Mouse (Mus musculus): Measurements from ENCODE around the gene Syce3. TPM values are rescaled to one million over a fixed set of nuclear protein-coding genes. Genes with fewer than 3 reads are reported as not detected.

The Syce3 gene
- total RNA-seq, 2 experiments from 2014 or later, result not detected

- DNase-seq (ENCODE audit: low spot score in 2 of 2), result peak; percentile 71 to 75
Measured at GRCm38 (mm10) chr15:89373027-89373761, 37.1 kb downstream of the Syce3 start.

- no peak for DNase-seq (ENCODE audit: low spot score in 2 of 2)
Measured at GRCm38 (mm10) chr15:89372536-89372935, 37.8 kb downstream of the Syce3 start.

DNA sequence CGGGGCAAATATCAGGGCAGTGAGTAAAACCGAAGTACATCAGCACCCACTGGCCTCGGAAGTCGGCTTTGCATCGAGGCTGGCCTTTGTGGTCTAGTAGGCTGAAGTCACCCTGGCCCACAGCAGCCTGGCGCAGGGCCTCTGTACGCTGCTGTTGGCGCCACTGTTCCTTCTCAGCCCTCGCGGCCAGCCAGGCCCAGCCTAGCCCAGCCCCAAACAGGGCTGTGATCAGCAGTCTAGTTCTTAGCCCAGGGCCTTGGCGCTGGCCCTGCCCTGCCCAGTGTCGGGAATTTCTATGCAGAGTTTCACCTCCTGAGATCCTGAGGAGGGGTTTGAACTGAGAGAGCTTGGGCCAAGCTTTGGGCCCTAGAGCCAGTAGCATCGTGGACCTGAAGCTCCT is 38.2 kb downstream of the Syce3 start:
- no peak for DNase-seq (ENCODE audit: low spot score in 2 of 2)

DNA sequence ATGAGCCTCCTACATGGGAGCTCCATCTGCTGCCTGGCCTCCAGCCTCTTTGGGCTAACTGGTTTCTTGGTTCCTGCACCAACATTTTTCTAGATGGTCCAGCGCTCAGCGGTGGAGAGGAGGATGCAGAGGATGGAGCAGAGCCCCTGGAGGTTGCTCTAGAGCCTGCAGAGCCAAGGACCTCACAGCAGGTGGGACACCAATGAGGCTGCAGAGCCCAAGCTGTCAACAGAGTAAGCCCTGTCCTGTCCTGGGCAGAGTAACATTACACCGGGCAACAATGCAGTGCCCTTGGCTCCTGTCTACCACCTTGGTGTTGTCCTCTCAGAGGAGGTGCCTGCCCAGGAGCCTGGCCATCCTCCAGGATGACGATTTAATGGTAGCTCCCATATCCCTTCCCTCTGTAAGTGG is 45.2 kb downstream of the Syce3 start:
- DNase-seq (ENCODE audit: low spot score in 2 of 2), result no peak

DNA sequence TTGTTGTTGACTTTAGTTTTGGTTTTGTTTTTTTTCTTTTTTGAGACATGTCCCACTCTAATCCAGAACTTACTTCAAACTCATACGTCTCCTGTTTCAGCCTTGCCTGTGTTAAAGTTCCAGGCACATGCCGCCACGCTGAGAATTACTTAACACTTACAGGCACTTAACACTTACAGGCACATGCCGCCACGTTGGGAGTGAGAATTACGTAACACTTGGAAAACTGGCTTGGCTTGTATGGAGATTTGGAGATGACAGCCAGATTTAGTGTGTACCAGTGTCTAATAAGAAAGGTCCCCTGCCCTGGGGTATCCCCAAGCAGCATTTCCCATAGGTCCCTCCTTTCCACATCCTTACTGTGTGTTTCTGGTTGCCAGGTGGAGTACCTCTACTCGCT is 47.3 kb downstream of the Syce3 start:
- DNase-seq (ENCODE audit: low spot score in 2 of 2), result no peak

DNA sequence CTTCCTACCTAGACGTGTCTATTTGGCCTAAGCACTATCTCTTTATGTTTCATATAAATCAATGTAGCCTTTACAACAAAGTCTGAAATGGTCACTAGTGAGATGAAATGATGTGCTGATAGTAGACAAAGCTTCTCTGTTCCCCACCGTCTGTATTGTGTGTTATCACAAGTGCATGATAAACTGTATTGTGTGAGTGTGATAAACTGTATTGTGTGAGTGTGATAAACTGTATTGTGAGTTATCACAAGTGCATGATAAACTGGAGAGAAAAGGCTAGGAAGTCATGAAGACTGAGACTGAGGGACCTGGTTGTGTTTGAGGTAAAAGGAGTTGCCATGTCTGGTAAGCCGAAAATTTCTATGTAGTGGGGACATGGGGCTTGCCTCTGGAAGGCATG is 51.5 kb downstream of the Syce3 start:
- DNase-seq (ENCODE audit: low spot score in 2 of 2), result no peak

DNA sequence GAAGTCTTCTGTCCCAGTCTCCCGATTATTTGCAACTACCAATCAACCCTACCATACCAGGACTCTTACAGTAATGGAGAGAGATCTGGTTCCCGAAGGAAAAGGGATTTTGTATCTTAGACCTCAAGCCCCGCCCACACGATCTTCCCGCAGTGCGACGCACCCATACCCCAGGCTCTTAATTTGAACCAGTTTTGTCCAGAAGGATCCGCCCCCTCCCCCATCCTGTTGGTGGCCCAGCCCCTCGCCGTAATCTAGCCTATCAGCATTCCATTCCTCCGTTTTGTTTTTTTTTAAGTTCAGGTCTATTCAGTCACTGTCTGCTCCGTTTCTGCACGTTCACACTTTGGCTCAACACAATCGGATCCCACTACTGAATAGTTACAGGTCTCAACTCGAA is 53.9 kb downstream of the Syce3 start:
- peak; percentile 46 to 69 for DNase-seq (ENCODE audit: low spot score in 2 of 2)

DNA sequence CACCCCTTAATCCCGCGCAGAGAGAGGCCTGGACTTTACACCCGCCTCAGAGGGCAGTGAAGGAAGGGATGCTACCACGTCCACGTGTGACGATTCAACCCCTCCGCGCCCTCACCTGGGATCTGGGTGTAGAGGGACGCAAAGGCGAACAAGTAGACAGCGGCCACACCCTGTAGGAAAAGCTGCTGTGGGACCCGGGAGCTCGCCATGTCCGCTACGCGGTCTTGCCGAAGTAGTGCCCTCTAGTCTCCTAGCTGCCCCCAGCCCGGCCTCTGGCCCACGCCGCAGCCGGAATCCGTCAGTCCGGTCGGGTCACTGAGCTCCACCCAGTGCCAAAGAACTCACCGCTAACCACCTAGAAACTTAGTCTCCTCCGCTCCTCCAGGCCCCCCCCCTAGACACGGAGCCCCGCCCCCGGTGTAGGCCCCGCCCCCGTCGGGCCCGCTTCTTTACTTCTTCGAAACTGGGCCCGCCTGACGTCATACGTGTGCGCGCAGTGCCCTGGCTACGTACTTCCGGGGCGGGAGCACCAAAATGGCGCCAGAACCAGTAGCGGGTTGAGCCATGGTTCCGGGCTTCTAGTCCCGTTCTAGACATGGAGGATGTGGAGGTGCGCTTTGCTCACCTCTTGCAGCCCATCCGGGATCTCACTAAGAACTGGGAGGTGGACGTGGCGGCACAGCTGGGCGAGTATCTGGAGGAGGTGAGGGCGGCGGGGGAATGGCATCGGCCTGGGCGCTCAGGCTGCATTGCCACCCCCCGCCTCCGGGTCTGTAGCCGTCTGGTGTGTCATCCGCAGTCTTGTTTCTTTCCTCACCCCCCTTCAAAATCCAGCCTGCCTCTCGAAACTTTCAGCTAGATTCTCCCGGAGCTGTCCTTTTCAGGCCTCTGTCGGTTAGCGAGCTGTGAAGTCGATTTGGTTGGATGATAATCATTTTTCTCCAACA is 54.8 kb downstream of the Syce3 start, which contains the start of the genes Lmf2 and Ncaph2:
Gene Lmf2, minus strand, starts transcription at position 419 of the 947 bp plus-strand sequence.
Gene Ncaph2, plus strand, starts transcription at position 479 of the 947 bp plus-strand sequence.
- peak; percentile 89 to 95 for DNase-seq (ENCODE audit: low spot score in 2 of 2)

DNA sequence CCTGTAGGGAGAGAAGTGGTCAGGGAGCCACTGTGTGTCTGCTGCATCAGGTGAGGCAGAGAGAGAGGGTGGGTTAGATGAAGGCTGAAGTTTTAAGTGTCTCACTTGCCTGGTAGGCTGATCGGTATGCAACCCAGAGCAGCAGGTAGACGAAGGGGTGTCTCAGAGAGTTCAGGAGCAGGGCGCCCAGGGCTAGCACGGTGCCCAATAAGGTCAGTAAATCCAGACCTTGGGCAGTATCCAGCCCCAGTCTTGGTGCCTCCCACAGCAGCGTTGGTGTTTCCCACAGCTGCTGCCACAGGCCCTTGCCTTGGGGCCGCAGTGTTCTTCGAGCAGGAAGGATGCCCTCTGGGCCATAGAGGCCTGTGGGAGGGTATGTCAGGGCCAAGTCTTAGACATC is 55.8 kb downstream of the Syce3 start:
- DNase-seq (ENCODE audit: low spot score in 2 of 2), result no peak

DNA sequence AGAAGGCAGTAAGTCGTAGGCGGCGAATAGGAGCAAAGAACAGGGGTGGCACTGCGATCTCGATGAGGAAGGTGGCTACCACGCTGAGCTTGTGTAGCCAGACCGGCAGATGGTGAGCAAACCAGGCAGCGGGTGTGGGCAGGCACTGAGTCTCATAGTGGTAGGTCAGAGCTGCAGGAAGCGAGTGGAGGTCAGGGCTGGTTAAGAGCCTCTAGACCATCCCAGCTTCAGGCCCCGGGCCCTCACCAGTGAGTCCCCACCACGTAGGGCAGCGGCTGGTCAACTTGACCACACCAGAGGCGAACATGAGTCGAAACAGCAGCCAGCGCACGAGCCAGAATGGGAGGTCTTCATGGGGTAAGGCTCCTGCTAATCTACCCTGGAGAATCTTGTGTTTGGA is 56.5 kb downstream of the Syce3 start:
- DNase-seq (ENCODE audit: low spot score in 2 of 2), result no peak

GRCm38 (mm10) chr15:89352795-89353194 is 57.5 kb downstream of the Syce3 start:
- no peak for DNase-seq (ENCODE audit: low spot score in 2 of 2)

GRCm38 (mm10) chr15:89352054-89352453 is 58.2 kb downstream of the Syce3 start:
- no peak for DNase-seq (ENCODE audit: low spot score in 2 of 2)

DNA sequence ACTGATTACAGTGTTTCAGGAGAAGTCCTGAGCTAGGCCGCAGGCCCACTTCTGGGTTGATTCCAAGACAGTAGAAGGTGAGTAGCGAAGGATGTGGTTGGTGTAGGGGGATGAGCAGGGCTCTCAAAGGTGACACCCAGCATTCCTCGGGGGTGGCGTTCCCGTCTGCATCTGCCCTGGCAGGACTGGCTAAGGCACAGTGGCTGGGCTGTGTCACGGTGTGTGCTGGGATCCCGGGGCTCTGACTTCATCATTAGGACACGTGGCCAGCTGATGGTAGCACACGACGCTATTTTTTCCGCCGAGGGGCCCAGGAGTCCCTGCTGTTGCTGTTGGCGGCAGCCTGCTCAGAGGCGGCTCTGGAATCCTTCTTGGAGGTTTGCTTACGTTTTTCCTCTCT is 59.0 kb downstream of the Syce3 start:
- no peak for DNase-seq (ENCODE audit: low spot score in 2 of 2)

- DNase-seq (ENCODE audit: low spot score in 2 of 2), result no peak
Measured at GRCm38 (mm10) chr15:89350447-89350846, 59.9 kb downstream of the Syce3 start.

DNA sequence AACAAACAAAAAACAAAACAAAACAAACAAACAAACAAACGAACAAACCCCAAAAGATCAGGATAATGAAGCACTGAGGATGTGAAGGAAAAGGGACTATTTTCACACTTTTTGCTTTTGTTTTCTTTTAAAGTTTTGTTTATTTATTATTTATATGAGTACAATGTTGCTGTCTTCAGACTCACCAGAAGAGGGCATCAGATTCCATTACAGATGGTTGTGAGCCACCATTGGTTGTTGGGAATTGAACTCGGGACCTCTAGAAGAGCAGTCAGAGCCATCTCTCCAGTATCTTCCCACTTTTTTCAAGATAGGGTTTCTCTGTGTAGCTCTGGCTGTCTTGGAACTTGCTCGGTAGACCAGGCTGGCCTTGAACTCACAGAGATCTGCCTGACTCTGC is 67.0 kb downstream of the Syce3 start:
- no peak for DNase-seq (ENCODE audit: low spot score in 2 of 2)

GRCm38 (mm10) chr15:89341678-89342077 is 68.6 kb downstream of the Syce3 start:
- no peak for DNase-seq (ENCODE audit: low spot score in 2 of 2)

Other genes starting within 250 kb of the Syce3 start
- 100 to 1,000 TPM; 167 to 207 TPM for gene Plxnb2, start 229.7 kb downstream of the Syce3 start, total RNA-seq (2021)
- 10 to 100 TPM; 11.5 to 13.0 TPM for gene Dennd6b, start 214.0 kb downstream of the Syce3 start, total RNA-seq (2021)
- 10 to 100 TPM; 53.8 to 57.6 TPM for gene Ppp6r2, start 198.9 kb downstream of the Syce3 start, total RNA-seq (2021)
- 100 to 1,000 TPM; 108 to 111 TPM for gene Sbf1, start 95.2 kb downstream of the Syce3 start, total RNA-seq (2021)
- under 1 TPM in 1 of 2 experiments, not detected in 1; 0.53 TPM for gene Adm2, start 87.8 kb downstream of the Syce3 start, total RNA-seq (2021)
- gene Miox, start 76.1 kb downstream of the Syce3 start, total RNA-seq (2021), result 10 to 100 TPM in 1 of 2 experiments, 1 to 10 TPM in 1; 6.0 to 90.1 TPM
- gene Lmf2, start 54.8 kb downstream of the Syce3 start, total RNA-seq (2021), result 10 to 100 TPM; 59.3 to 59.5 TPM
- 100 to 1,000 TPM; 126 to 133 TPM for gene Ncaph2, start 54.8 kb downstream of the Syce3 start, total RNA-seq (2021)
- 10 to 100 TPM; 20.2 to 22.5 TPM for gene Sco2, start 36.7 kb downstream of the Syce3 start, total RNA-seq (2021)
- gene Tymp, start 33.5 kb downstream of the Syce3 start, total RNA-seq (2021), result 1 to 10 TPM in 1 of 2 experiments, under 1 TPM in 1; 0.87 to 1.9 TPM
- gene Odf3b, start 31.2 kb downstream of the Syce3 start, total RNA-seq (2021), result 1 to 10 TPM in 1 of 2 experiments, under 1 TPM in 1; 0.34 to 1.5 TPM
- gene Klhdc7b, start 25.6 kb downstream of the Syce3 start, total RNA-seq (2021), result not detected
- gene Cpt1b, start 15.4 kb upstream of the Syce3 start, total RNA-seq (2021), result 100 to 1,000 TPM in 1 of 2 experiments, 10 to 100 TPM in 1; 95.7 to 128 TPM
- 1 to 10 TPM; 2.5 to 3.0 TPM for gene C730034F03Rik, start 19.1 kb upstream of the Syce3 start, total RNA-seq (2021)
- gene Gm44502, start 19.2 kb upstream of the Syce3 start, total RNA-seq (2021), result 1 to 10 TPM in 1 of 2 experiments, under 1 TPM in 1; 0.84 to 1.9 TPM
- gene Chkb, start 19.4 kb upstream of the Syce3 start, total RNA-seq (2021), result 10 to 100 TPM; 87.1 to 87.7 TPM
- gene Mapk8ip2, start 43.4 kb upstream of the Syce3 start, total RNA-seq (2021), result 10 to 100 TPM; 20.4 to 22.1 TPM
- 10 to 100 TPM; 24.4 to 25.0 TPM for gene Arsa, start 66.9 kb upstream of the Syce3 start, total RNA-seq (2021)
- 10 to 100 TPM; 58.7 to 66.0 TPM for gene Shank3, start 89.1 kb upstream of the Syce3 start, total RNA-seq (2021)
- gene Acr, start 157.8 kb upstream of the Syce3 start, total RNA-seq (2021), result 1 to 10 TPM; 1.9 to 2.8 TPM
- gene Rabl2, start 181.4 kb upstream of the Syce3 start, total RNA-seq (2021), result 10 to 100 TPM; 17.3 to 18.3 TPM